Mouse (Mus musculus): ENCODE results near the gene Ablim1. TPM values are rescaled to one million over a fixed set of nuclear protein-coding genes. Genes with fewer than 3 reads are reported as not detected.

The Ablim1 gene
- polyA plus RNA-seq, 1 experiment: 12.2 TPM

- H3K4me3 ChIP-seq (ENCODE audit: low read depth, low read length): no peak overlapping the region
- peaks cover 2% of the 10 kb centered on the region for H3K4me1 ChIP-seq (ENCODE audit: control insufficient read depth, insufficient read depth, low read length)
- H3K9me3 ChIP-seq (replicated peaks; ENCODE audit: control insufficient read depth, insufficient read depth, low read length, poor library complexity, severe bottlenecking): peaks cover 13% of the 10 kb centered on the region
- no peaks in the 10 kb centered on the region for H3K27me3 ChIP-seq (ENCODE audit: control insufficient read depth, insufficient read depth, low read length, poor library complexity, severe bottlenecking)
- TF ChIP-seq CTCF (IDR thresholded peaks at IDR 0.05; ENCODE audit: low read depth, low read length) (no peak), EP300 (IDR thresholded peaks at IDR 0.05; ENCODE audit: insufficient read depth, low read depth, low read length) (no peak), POLR2A (IDR thresholded peaks at IDR 0.05; ENCODE audit: insufficient read depth, low read length) (no peak)
- no peak overlapping the region for H3K9ac ChIP-seq (ENCODE audit: low read depth, poor library complexity, severe bottlenecking)
- H3K27ac ChIP-seq (ENCODE audit: insufficient read depth, low read length): no peak overlapping the region
- H3K36me3 ChIP-seq (ENCODE audit: control insufficient read depth, insufficient read depth, low read length, poor library complexity, severe bottlenecking): no peaks in the 10 kb centered on the region
Measured at GRCm38 (mm10) chr19:57007291-57007690, 307.4 kb downstream of the Ablim1 start.

- Histone ChIP-seq H3K36me3 (ENCODE audit: control insufficient read depth, insufficient read depth, low read length, poor library complexity, severe bottlenecking) (no peaks in the 10 kb centered on the region), H3K9me3 (replicated peaks; ENCODE audit: control insufficient read depth, insufficient read depth, low read length, poor library complexity, severe bottlenecking) (peaks cover 13% of the 10 kb centered on the region), H3K27me3 (ENCODE audit: control insufficient read depth, insufficient read depth, low read length, poor library complexity, severe bottlenecking) (no peaks in the 10 kb centered on the region), H3K4me1 (ENCODE audit: control insufficient read depth, insufficient read depth, low read length) (no peaks in the 10 kb centered on the region), H3K9ac (ENCODE audit: low read depth, poor library complexity, severe bottlenecking) (no peak overlapping the region), H3K4me3 (ENCODE audit: low read depth, low read length) (no peak overlapping the region), H3K27ac (ENCODE audit: insufficient read depth, low read length) (no peak overlapping the region)
- no peak for TF ChIP-seq CTCF (IDR thresholded peaks at IDR 0.05; ENCODE audit: low read depth, low read length)
- TF ChIP-seq POLR2A (IDR thresholded peaks at IDR 0.05; ENCODE audit: insufficient read depth, low read length): no peak
- no peak for TF ChIP-seq EP300 (IDR thresholded peaks at IDR 0.05; ENCODE audit: insufficient read depth, low read depth, low read length)
Measured at GRCm38 (mm10) chr19:57006841-57007240, 307.9 kb downstream of the Ablim1 start.

- Histone ChIP-seq H3K9me3 (replicated peaks; ENCODE audit: control insufficient read depth, insufficient read depth, low read length, poor library complexity, severe bottlenecking) (peaks cover 13% of the 10 kb centered on the region), H3K9ac (ENCODE audit: low read depth, poor library complexity, severe bottlenecking) (no peak overlapping the region), H3K36me3 (ENCODE audit: control insufficient read depth, insufficient read depth, low read length, poor library complexity, severe bottlenecking) (no peaks in the 10 kb centered on the region), H3K4me1 (ENCODE audit: control insufficient read depth, insufficient read depth, low read length) (no peaks in the 10 kb centered on the region), H3K27ac (ENCODE audit: insufficient read depth, low read length) (no peak overlapping the region), H3K27me3 (ENCODE audit: control insufficient read depth, insufficient read depth, low read length, poor library complexity, severe bottlenecking) (no peaks in the 10 kb centered on the region), H3K4me3 (ENCODE audit: low read depth, low read length) (no peak overlapping the region)
- TF ChIP-seq EP300 (IDR thresholded peaks at IDR 0.05; ENCODE audit: insufficient read depth, low read depth, low read length) (no peak), CTCF (IDR thresholded peaks at IDR 0.05; ENCODE audit: low read depth, low read length) (no peak), POLR2A (IDR thresholded peaks at IDR 0.05; ENCODE audit: insufficient read depth, low read length) (no peak)
Measured at GRCm38 (mm10) chr19:57005062-57005461, 309.7 kb downstream of the Ablim1 start.

DNA sequence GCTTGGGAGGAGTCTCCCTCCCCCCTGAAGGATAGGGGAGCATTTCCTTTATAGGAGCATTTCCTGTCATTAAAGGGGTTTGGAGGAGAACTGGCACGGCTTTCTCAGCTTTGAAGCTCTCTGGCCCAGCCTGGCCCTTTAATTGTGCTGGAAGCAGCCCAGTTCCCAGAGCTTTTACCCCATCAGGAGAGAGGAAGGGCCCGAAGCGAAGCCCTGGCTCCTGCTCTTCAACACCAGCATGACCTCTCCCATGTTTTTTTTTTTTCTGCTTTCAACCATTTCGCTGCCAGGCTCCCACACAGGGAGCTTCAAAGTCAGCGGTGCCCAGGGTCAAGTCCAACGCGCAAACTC, 311.3 kb downstream of the Ablim1 start:
- Histone ChIP-seq H3K27ac (ENCODE audit: insufficient read depth, low read length) (no peak overlapping the region), H3K9me3 (replicated peaks; ENCODE audit: control insufficient read depth, insufficient read depth, low read length, poor library complexity, severe bottlenecking) (peaks cover 13% of the 10 kb centered on the region), H3K27me3 (ENCODE audit: control insufficient read depth, insufficient read depth, low read length, poor library complexity, severe bottlenecking) (no peaks in the 10 kb centered on the region), H3K4me1 (ENCODE audit: control insufficient read depth, insufficient read depth, low read length) (no peaks in the 10 kb centered on the region), H3K9ac (ENCODE audit: low read depth, poor library complexity, severe bottlenecking) (no peak overlapping the region), H3K4me3 (ENCODE audit: low read depth, low read length) (no peak overlapping the region), H3K36me3 (ENCODE audit: control insufficient read depth, insufficient read depth, low read length, poor library complexity, severe bottlenecking) (no peaks in the 10 kb centered on the region)
- TF ChIP-seq CTCF (IDR thresholded peaks at IDR 0.05; ENCODE audit: low read depth, low read length) (no peak), POLR2A (IDR thresholded peaks at IDR 0.05; ENCODE audit: insufficient read depth, low read length) (no peak), EP300 (IDR thresholded peaks at IDR 0.05; ENCODE audit: insufficient read depth, low read depth, low read length) (no peak)

- no peak for TF ChIP-seq CTCF (IDR thresholded peaks at IDR 0.05; ENCODE audit: low read depth, low read length)
- TF ChIP-seq POLR2A (IDR thresholded peaks at IDR 0.05; ENCODE audit: insufficient read depth, low read length): no peak
- TF ChIP-seq EP300 (IDR thresholded peaks at IDR 0.05; ENCODE audit: insufficient read depth, low read depth, low read length): no peak
- Histone ChIP-seq H3K27ac (ENCODE audit: insufficient read depth, low read length) (no peak overlapping the region), H3K36me3 (ENCODE audit: control insufficient read depth, insufficient read depth, low read length, poor library complexity, severe bottlenecking) (no peaks in the 10 kb centered on the region), H3K27me3 (ENCODE audit: control insufficient read depth, insufficient read depth, low read length, poor library complexity, severe bottlenecking) (no peaks in the 10 kb centered on the region), H3K9ac (ENCODE audit: low read depth, poor library complexity, severe bottlenecking) (no peak overlapping the region), H3K4me1 (ENCODE audit: control insufficient read depth, insufficient read depth, low read length) (no peaks in the 10 kb centered on the region), H3K9me3 (replicated peaks; ENCODE audit: control insufficient read depth, insufficient read depth, low read length, poor library complexity, severe bottlenecking) (peaks cover 13% of the 10 kb centered on the region), H3K4me3 (ENCODE audit: low read depth, low read length) (no peak overlapping the region)
Measured at GRCm38 (mm10) chr19:57002741-57003459, 311.8 kb downstream of the Ablim1 start.

DNA sequence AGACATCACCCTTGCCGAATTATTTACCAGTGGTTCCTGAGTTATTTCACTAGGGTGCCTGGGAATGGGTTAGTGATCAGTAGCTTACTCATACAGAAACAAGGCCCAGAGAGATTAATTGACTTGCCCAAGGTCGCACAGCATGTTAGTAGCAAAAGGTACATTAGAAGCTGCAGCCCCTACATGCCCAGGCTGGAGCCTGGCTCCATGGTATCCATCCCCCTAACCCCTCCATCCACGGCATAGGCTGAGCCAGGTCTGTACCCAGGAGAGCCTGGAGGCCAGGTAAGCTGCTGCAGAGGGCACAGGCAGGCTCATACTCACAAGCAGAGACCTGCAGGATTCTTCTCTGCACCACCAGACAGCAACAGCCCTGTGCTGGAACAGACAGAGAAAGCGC, 312.8 kb downstream of the Ablim1 start:
- no peak overlapping the region for H3K4me3 ChIP-seq (ENCODE audit: low read depth, low read length)
- no peaks in the 10 kb centered on the region for H3K4me1 ChIP-seq (ENCODE audit: control insufficient read depth, insufficient read depth, low read length)
- no peaks in the 10 kb centered on the region for H3K36me3 ChIP-seq (ENCODE audit: control insufficient read depth, insufficient read depth, low read length, poor library complexity, severe bottlenecking)
- no peak for TF ChIP-seq EP300 (IDR thresholded peaks at IDR 0.05; ENCODE audit: insufficient read depth, low read depth, low read length)
- no peak for TF ChIP-seq CTCF (IDR thresholded peaks at IDR 0.05; ENCODE audit: low read depth, low read length)
- TF ChIP-seq POLR2A (IDR thresholded peaks at IDR 0.05; ENCODE audit: insufficient read depth, low read length): no peak
- no peaks in the 10 kb centered on the region for H3K27me3 ChIP-seq (ENCODE audit: control insufficient read depth, insufficient read depth, low read length, poor library complexity, severe bottlenecking)
- H3K9ac ChIP-seq (ENCODE audit: low read depth, poor library complexity, severe bottlenecking): no peak overlapping the region
- H3K9me3 ChIP-seq (replicated peaks; ENCODE audit: control insufficient read depth, insufficient read depth, low read length, poor library complexity, severe bottlenecking): peaks cover 9% of the 10 kb centered on the region
- no peak overlapping the region for H3K27ac ChIP-seq (ENCODE audit: insufficient read depth, low read length)
